In genomic region chr19:7054772-7055171, GRCm38 (mm10) we compare ENCODE assay signal across 11 mouse cellular contexts. TPM values are rescaled to one million over a fixed set of nuclear protein-coding genes. Genes with fewer than 3 reads are reported as not detected.
DNase-seq lines count a peak whose midpoint lies in the region; ATAC-seq and TF ChIP-seq lines count a peak whose summit lies in the region.
"Had no signal": no experiment of that assay in that cellular context is flagged by ENCODE, and none has a peak within 500 bp of the region (broad histone marks: within the 10 kb centered on the region; RNA-seq: fewer than 3 reads in every experiment).

No protein-coding gene starts in this region.

- DNase-seq in hindbrain, embryonic 14.5 days (ENCODE audit: low spot score) = no peak
- no peak for DNase-seq in hindbrain, embryonic 10.5 days (ENCODE audit: low spot score)
- no peak for DNase-seq in ES-E14 (ENCODE audit: low read depth, low spot score)
- DNase-seq in limb, embryonic 14.5 days (ENCODE audit: low spot score) = peak; percentile 67
- DNase-seq in right cerebral cortex, postnatal 25 days = no peak
- DNase-seq in spleen, postnatal 36 days (ENCODE audit: low spot score in 2 of 2) = no peak
- DNase-seq in T-cell, adult 2 months (ENCODE audit: low spot score) = no peak
- DNase-seq: thymus, postnatal 25 days had no signal

- no peak overlapping the region for H3K27ac ChIP-seq in hindbrain, embryonic 14.5 days
- no peak overlapping the region for H3K27ac ChIP-seq in hindbrain, embryonic 10.5 days
- H3K27ac ChIP-seq in ES-E14 (ENCODE audit: insufficient read depth, low read depth, low read length, poor library complexity, severe bottlenecking) = peak overlapping the region; percentile 70
- H3K27ac ChIP-seq in embryonic fibroblast, embryonic 13.5 days (ENCODE audit: insufficient read depth, low read length) = peak overlapping the region; percentile 98
- no peak overlapping the region for H3K27ac ChIP-seq in limb, embryonic 14.5 days (replicated peaks; ENCODE audit: low read depth, low read length)
- H3K27ac ChIP-seq: neural tube, embryonic 12.5 days had no signal

- TF ChIP-seq CTCF in embryonic fibroblast, embryonic 13.5 days (IDR thresholded peaks at IDR 0.05; ENCODE audit: borderline replicate concordance, insufficient read depth, low read length) = no peak

- H3K9me3 ChIP-seq in hindbrain, embryonic 14.5 days (ENCODE audit: control insufficient read depth, low read length) = no peaks in the 10 kb centered on the region
- H3K9me3 ChIP-seq in hindbrain, embryonic 10.5 days = no peaks in the 10 kb centered on the region
- no peaks in the 10 kb centered on the region for H3K9me3 ChIP-seq in ES-E14 (ENCODE audit: control insufficient read depth, insufficient read depth, low read depth, low read length)
- H3K9me3 ChIP-seq in limb, embryonic 14.5 days (ENCODE audit: control insufficient read depth, low read length) = no peaks in the 10 kb centered on the region
- H3K9me3 ChIP-seq: neural tube, embryonic 12.5 days had no signal

- peaks cover 10% of the 10 kb centered on the region for H3K4me1 ChIP-seq in hindbrain, embryonic 14.5 days (replicated peaks; ENCODE audit: control insufficient read depth, insufficient read depth, low read length)
- peaks cover 30% of the 10 kb centered on the region for H3K4me1 ChIP-seq in hindbrain, embryonic 10.5 days (replicated peaks)
- H3K4me1 ChIP-seq in ES-E14 (ENCODE audit: control insufficient read depth in 2 of 2, insufficient read depth in 2 of 2, low read length in 2 of 2, poor library complexity in 1 of 2) = peaks cover 6 to 20% of the 10 kb centered on the region in 2 experiments; a peak in 2 of 4 replicates
- peaks cover 9% of the 10 kb centered on the region for H3K4me1 ChIP-seq in embryonic fibroblast, embryonic 13.5 days (ENCODE audit: control insufficient read depth, insufficient read depth, low read length)
- peaks cover 14% of the 10 kb centered on the region for H3K4me1 ChIP-seq in limb, embryonic 14.5 days (ENCODE audit: control insufficient read depth, insufficient read depth, low read length)

- no peak for TF ChIP-seq POLR2A in embryonic fibroblast, embryonic 13.5 days (IDR thresholded peaks at IDR 0.05; ENCODE audit: low read depth, low read length)
- no peak for TF ChIP-seq POLR2A in limb, embryonic 14.5 days (IDR thresholded peaks at IDR 0.05; ENCODE audit: borderline replicate concordance, extremely low read depth, insufficient read depth, insufficient read length)

- peaks cover 25% of the 10 kb centered on the region for H3K27me3 ChIP-seq in hindbrain, embryonic 14.5 days (ENCODE audit: control insufficient read depth, insufficient read depth, low read length)
- peaks cover 45% of the 10 kb centered on the region for H3K27me3 ChIP-seq in hindbrain, embryonic 10.5 days (ENCODE audit: insufficient read depth, poor library complexity, severe bottlenecking)
- H3K27me3 ChIP-seq in limb, embryonic 14.5 days (ENCODE audit: control insufficient read depth, insufficient read depth, low read length) = peaks cover 3% of the 10 kb centered on the region; the same call in 1 of the 2 replicates

- H3K36me3 ChIP-seq in hindbrain, embryonic 14.5 days (replicated peaks; ENCODE audit: control insufficient read depth, insufficient read depth) = no peaks in the 10 kb centered on the region
- H3K36me3 ChIP-seq in hindbrain, embryonic 10.5 days = no peaks in the 10 kb centered on the region
- H3K36me3 ChIP-seq in ES-E14 (ENCODE audit: control insufficient read depth, insufficient read depth, low read length, poor library complexity, severe bottlenecking) = no peaks in the 10 kb centered on the region
- no peaks in the 10 kb centered on the region for H3K36me3 ChIP-seq in limb, embryonic 14.5 days (ENCODE audit: control insufficient read depth, insufficient read depth, low read length)
- H3K36me3 ChIP-seq: neural tube, embryonic 12.5 days had no signal

- H3K9ac ChIP-seq in hindbrain, embryonic 14.5 days = peak overlapping the region; percentile 17; the same call in 1 of the 2 replicates
- H3K9ac ChIP-seq in ES-E14 (ENCODE audit: insufficient read depth, low read depth, low read length, poor library complexity, severe bottlenecking) = peak overlapping the region; percentile 60
- no peak overlapping the region for H3K9ac ChIP-seq in limb, embryonic 14.5 days (ENCODE audit: low read depth, low read length, severe bottlenecking)
- H3K9ac ChIP-seq: neural tube, embryonic 12.5 days had no signal

- H3K4me2 ChIP-seq in hindbrain, embryonic 14.5 days (replicated peaks) = no peak overlapping the region
- no peak overlapping the region for H3K4me2 ChIP-seq in limb, embryonic 14.5 days (replicated peaks; ENCODE audit: low read depth, low read length, severe bottlenecking)
- H3K4me2 ChIP-seq: neural tube, embryonic 12.5 days had no signal

- WGBS in hindbrain, embryonic 14.5 days = 75% methylated on average over 10 of the region's 10 CpGs
- WGBS in hindbrain, embryonic 10.5 days = 75% methylated on average over 10 of the region's 10 CpGs
- WGBS in limb, embryonic 14.5 days = 47% methylated on average over 10 of the region's 10 CpGs

- in situ Hi-C loops in ES-E14 (cut with MboI; ENCODE audit: low sequenced_read_pairs in 2 of 2, unreplicated experiment in 2 of 2) = loop anchor here in 1 of 2 experiments (10.0 kb wide), 1 partner anchor 290 kb away; the partner anchor contains the start of gene Mark2

- H3K4me3 ChIP-seq in hindbrain, embryonic 14.5 days (replicated peaks; ENCODE audit: low read length) = no peak overlapping the region
- H3K4me3 ChIP-seq in hindbrain, embryonic 10.5 days = no peak overlapping the region
- H3K4me3 ChIP-seq in ES-E14 (ENCODE audit: insufficient read depth in 1 of 2, low read depth in 1 of 2, low read length in 2 of 2, poor library complexity in 1 of 2, severe bottlenecking in 1 of 2) = no peak overlapping the region
- no peak overlapping the region for H3K4me3 ChIP-seq in embryonic fibroblast, embryonic 13.5 days (ENCODE audit: insufficient read depth, low read length)
- H3K4me3 ChIP-seq in limb, embryonic 14.5 days (replicated peaks; ENCODE audit: low read length) = no peak overlapping the region
- H3K4me3 ChIP-seq: neural tube, embryonic 12.5 days had no signal

- no peak for ATAC-seq in hindbrain, embryonic 14.5 days (ENCODE audit: low FRiP score)
- no peak for ATAC-seq in limb, embryonic 14.5 days (ENCODE audit: low FRiP score, low read depth)

TF ChIP-seq in ES-E14, 5 proteins besides CTCF, POLR2A, EP300 and RAD21:
- no peak for TF ChIP-seq MAFK (IDR thresholded peaks at IDR 0.05; ENCODE audit: insufficient read depth, low read depth, low read length)
- no peak for TF ChIP-seq ZC3H11A (IDR thresholded peaks at IDR 0.05; ENCODE audit: borderline replicate concordance, low read depth, low read length)
- TF ChIP-seq CHD2 (IDR thresholded peaks at IDR 0.05; ENCODE audit: low read depth, low read length) = no peak
- no peak for TF ChIP-seq ZNF384 (IDR thresholded peaks at IDR 0.05; ENCODE audit: low read depth, low read length)
- TF ChIP-seq HCFC1 (IDR thresholded peaks at IDR 0.05; ENCODE audit: borderline replicate concordance, insufficient read depth, low read length) = no peak

RNA-seq across cellular contexts. Expression of gene Macrod1, which starts 1.8 kb away (rescaled TPM):
- polyA plus RNA-seq in hindbrain, embryonic 14.5 days (2014; fragmentation: Nextera tagmentation; extraction: Ambion mirVana) = 5.2 and 6.9 TPM in 2 replicates
- polyA plus RNA-seq in hindbrain, embryonic 10.5 days (2016; fragmentation: Nextera tagmentation; extraction: Ambion mirVana) = 2.9 and 3.4 TPM in 2 replicates
- 1.4 and 3.5 TPM in 2 replicates for total RNA-seq in ES-E14 (2012; rRNA removed)
- 3.6 and 5.2 TPM in 2 replicates for polyA plus RNA-seq in embryonic fibroblast, embryonic 13.5 days (2011; ENCODE audit: insufficient read length, low read depth, missing spikeins)
- 24.6 and 27.4 TPM in 2 replicates for polyA plus RNA-seq in limb, embryonic 14.5 days (2012; rRNA removed)
- 16.6 and 19.7 TPM in 2 replicates for polyA plus RNA-seq in limb, embryonic 14.5 days (2014; fragmentation: Nextera tagmentation; extraction: Ambion mirVana)

RNA-seq across cellular contexts. Expression of gene Stip1, which starts 15.0 kb away (rescaled TPM):
- polyA plus RNA-seq in hindbrain, embryonic 14.5 days (2014; fragmentation: Nextera tagmentation; extraction: Ambion mirVana) = 204 and 230 TPM in 2 replicates
- polyA plus RNA-seq in hindbrain, embryonic 10.5 days (2016; fragmentation: Nextera tagmentation; extraction: Ambion mirVana) = 372 and 451 TPM in 2 replicates
- 217 and 280 TPM in 2 replicates for total RNA-seq in ES-E14 (2012; rRNA removed)
- 192 and 195 TPM in 2 replicates for polyA plus RNA-seq in embryonic fibroblast, embryonic 13.5 days (2011; ENCODE audit: insufficient read length, low read depth, missing spikeins)
- polyA plus RNA-seq in limb, embryonic 14.5 days (2012; rRNA removed) = 124 and 170 TPM in 2 replicates
- 200 and 205 TPM in 2 replicates for polyA plus RNA-seq in limb, embryonic 14.5 days (2014; fragmentation: Nextera tagmentation; extraction: Ambion mirVana)

RNA-seq across cellular contexts. Expression of gene Fermt3, which starts 35.5 kb away (rescaled TPM):
- polyA plus RNA-seq in hindbrain, embryonic 14.5 days (2014; fragmentation: Nextera tagmentation; extraction: Ambion mirVana) = 3.1 and 3.8 TPM in 2 replicates
- 8.7 and 10.1 TPM in 2 replicates for polyA plus RNA-seq in hindbrain, embryonic 10.5 days (2016; fragmentation: Nextera tagmentation; extraction: Ambion mirVana)
- 2.6 and 3.8 TPM in 2 replicates for total RNA-seq in ES-E14 (2012; rRNA removed)
- polyA plus RNA-seq in embryonic fibroblast, embryonic 13.5 days (2011; ENCODE audit: insufficient read length, low read depth, missing spikeins) = 0.35 and 1.3 TPM in 2 replicates
- 10.1 and 13.1 TPM in 2 replicates for polyA plus RNA-seq in limb, embryonic 14.5 days (2012; rRNA removed)
- polyA plus RNA-seq in limb, embryonic 14.5 days (2014; fragmentation: Nextera tagmentation; extraction: Ambion mirVana) = 10.2 and 10.8 TPM in 2 replicates

RNA-seq across cellular contexts. Expression of gene Flrt1, which starts 50.8 kb away (rescaled TPM):
- 8.7 and 9.5 TPM in 2 replicates for polyA plus RNA-seq in hindbrain, embryonic 14.5 days (2014; fragmentation: Nextera tagmentation; extraction: Ambion mirVana)
- polyA plus RNA-seq in hindbrain, embryonic 10.5 days (2016; fragmentation: Nextera tagmentation; extraction: Ambion mirVana) = 3.1 and 4.0 TPM in 2 replicates
- 0.36 and 0.48 TPM in 2 replicates for total RNA-seq in ES-E14 (2012; rRNA removed)
- 5.3 and 6.4 TPM in 2 replicates for polyA plus RNA-seq in embryonic fibroblast, embryonic 13.5 days (2011; ENCODE audit: insufficient read length, low read depth, missing spikeins)
- polyA plus RNA-seq in limb, embryonic 14.5 days (2012; rRNA removed) = 2.2 and 3.2 TPM in 2 replicates
- polyA plus RNA-seq in limb, embryonic 14.5 days (2014; fragmentation: Nextera tagmentation; extraction: Ambion mirVana) = 8.5 and 9.6 TPM in 2 replicates
- total RNA-seq: megakaryocyte, adult 5-6 weeks had no signal

RNA-seq across cellular contexts. Expression of gene Trpt1, which starts 58.8 kb away (rescaled TPM):
- polyA plus RNA-seq in hindbrain, embryonic 14.5 days (2014; fragmentation: Nextera tagmentation; extraction: Ambion mirVana) = 17.8 and 19.8 TPM in 2 replicates
- polyA plus RNA-seq in hindbrain, embryonic 10.5 days (2016; fragmentation: Nextera tagmentation; extraction: Ambion mirVana) = 9.9 and 13.5 TPM in 2 replicates
- 5.0 and 6.9 TPM in 2 replicates for total RNA-seq in ES-E14 (2012; rRNA removed)
- polyA plus RNA-seq in embryonic fibroblast, embryonic 13.5 days (2011; ENCODE audit: insufficient read length, low read depth, missing spikeins) = 4.4 and 5.1 TPM in 2 replicates
- polyA plus RNA-seq in limb, embryonic 14.5 days (2012; rRNA removed) = 15.1 and 19.9 TPM in 2 replicates
- polyA plus RNA-seq in limb, embryonic 14.5 days (2014; fragmentation: Nextera tagmentation; extraction: Ambion mirVana) = 10.7 and 12.0 TPM in 2 replicates

Comparison
In these comparisons a context has a peak if more than half of its experiments do, and no peak if none do; other contexts are left out.
1. H3K27ac ChIP-seq: peak in ES-E14 (single experiment) and embryonic fibroblast, embryonic 13.5 days (single experiment); none in hindbrain, embryonic 14.5 days (single experiment), hindbrain, embryonic 10.5 days (single experiment) and limb, embryonic 14.5 days (single experiment).